Mouse (Mus musculus) intestine, embryonic 14.5 days (tissue): ENCODE results near the gene Pard3. TPM values are rescaled to one million over a fixed set of nuclear protein-coding genes. Genes with fewer than 3 reads are reported as not detected.

Experiments
- ATAC-seq: fragments of 200-750 bp; cut with Nextera tagmentation; replicated peaks from 2 replicates; pipeline ENCODE4 v1.8.0; 2017; ENCODE audit warnings: low read depth, moderate number of reproducible peaks, moderate TSS enrichment, moderate library complexity; ENCODE audit not compliant: low FRiP score, low TSS enrichment
- DNase-seq: peaks from one replicate; pipeline ENCODE4 v3.0.0-alpha.2; 2018; ENCODE audit warnings: low spot score
- H3K27ac ChIP-seq: fragments of 300-500 bp; sonication (generic); 2 replicates; pipeline ENCODE4 v1.5.1; 2014; ENCODE audit warnings: low read depth, mild to moderate bottlenecking, control low read depth
- H3K27me3 ChIP-seq: fragments of 300-500 bp; sonication (generic); replicated peaks from 2 replicates; pipeline ENCODE4 v1.6.1; 2014; ENCODE audit warnings: low read length, control low read depth; ENCODE audit not compliant: control insufficient read depth, insufficient read depth
- H3K36me3 ChIP-seq: fragments of 300-500 bp; sonication (generic); 2 replicates; pipeline ENCODE4 v1.6.1; 2014; ENCODE audit warnings: low read length, control low read depth; ENCODE audit not compliant: control insufficient read depth, insufficient read depth
- H3K4me1 ChIP-seq: fragments of 300-500 bp; sonication (generic); replicated peaks from 2 replicates; pipeline ENCODE4 v1.6.1; 2014; ENCODE audit warnings: low read length, control low read depth, mixed read lengths; ENCODE audit not compliant: control insufficient read depth, insufficient read depth
- H3K4me2 ChIP-seq: fragments of 300-500 bp; sonication (generic); 2 replicates; pipeline ENCODE4 v1.6.1; 2014; ENCODE audit warnings: low read length
- H3K4me3 ChIP-seq: fragments of 300-500 bp; sonication (generic); 2 replicates; pipeline ENCODE4 v1.5.1; 2014; ENCODE audit warnings: low read depth, low read length, control low read depth, mixed read lengths
- H3K9ac ChIP-seq: fragments of 300-500 bp; sonication (generic); 2 replicates; pipeline ENCODE4 v1.6.1; 2014; ENCODE audit warnings: mild to moderate bottlenecking, low read length
- H3K9me3 ChIP-seq: fragments of 300-500 bp; sonication (generic); 2 replicates; pipeline ENCODE4 v1.6.1; 2016; ENCODE audit warnings: low read length, control low read depth; ENCODE audit not compliant: control insufficient read depth
- WGBS: fragments of 180-500 bp; shearing (Covaris S2); extraction: QIAGEN DNeasy Blood & Tissue Kit; methylation state at CpG from one replicate; pipeline ENCODE4 v1.1.7; 2014; 5-methylcytosine and 5-hydroxymethylcytosine counted together
- polyA plus RNA-seq: library from polyadenylated mRNA; unstranded; fragments of >200 nt; fragmentation: Nextera tagmentation; extraction: Ambion mirVana; gene quantifications from 2 replicates; pipeline ENCODE4 v1.2.1, GENCODE M21; 2014

The Pard3 gene
- polyA plus RNA-seq, 1 experiment from 2014 or later: 36.6 TPM

DNA sequence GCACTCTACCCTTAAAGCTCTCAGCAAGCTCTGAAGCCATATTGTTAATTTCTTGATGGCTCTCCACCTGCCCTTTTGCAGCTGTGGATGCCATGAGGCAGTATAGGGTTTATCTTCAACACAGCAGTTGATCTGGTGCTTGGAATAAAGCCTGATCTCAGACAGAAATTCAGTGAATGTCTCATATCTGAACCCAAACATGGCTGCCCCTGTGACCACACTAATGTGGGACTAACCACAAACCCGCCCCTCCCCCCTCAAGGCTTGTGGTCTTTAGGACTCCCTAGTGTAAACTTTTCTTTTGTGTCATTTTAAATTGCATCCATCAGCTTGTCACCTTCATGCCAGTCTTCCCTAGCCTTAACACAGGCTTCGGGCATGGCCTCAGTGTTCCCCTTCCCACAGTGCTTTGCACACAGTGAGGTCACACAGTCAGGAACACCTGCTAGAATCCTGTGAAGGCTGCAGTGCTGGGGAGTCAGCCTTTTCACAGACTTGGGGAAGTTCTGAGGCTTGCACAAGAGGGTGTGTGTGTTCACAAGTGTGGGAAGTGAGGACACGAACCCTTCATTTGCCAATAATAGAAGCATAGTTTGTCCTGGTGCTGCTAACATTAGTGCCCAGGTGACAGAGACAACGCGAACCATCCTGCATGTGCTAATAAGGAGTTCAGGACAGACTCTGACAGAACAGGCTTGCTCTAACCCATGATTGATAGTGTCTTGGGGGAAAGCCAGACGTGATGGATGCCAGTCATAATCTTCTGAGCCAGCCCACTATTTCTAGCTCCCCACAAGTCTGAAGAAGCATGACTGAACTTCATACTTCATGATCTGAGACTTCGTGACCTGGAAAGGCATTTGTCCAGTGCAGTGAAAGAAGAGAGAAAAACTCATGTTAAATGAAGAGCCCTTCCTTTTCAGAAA lies 451.4 kb downstream of the Pard3 start:
- no peak for ATAC-seq
- no peak overlapping the region for H3K4me2 ChIP-seq
- H3K4me3 ChIP-seq: no peak overlapping the region
- no peak overlapping the region for H3K9ac ChIP-seq
- H3K9me3 ChIP-seq: no peaks in the 10 kb centered on the region
- DNase-seq: no peak
- no peaks in the 10 kb centered on the region for H3K27me3 ChIP-seq
- peaks cover 13% of the 10 kb centered on the region; the same call in 1 of the 2 replicates for H3K4me1 ChIP-seq
- 60% methylated on average over 7 of the region's 7 CpGs for whole genome bisulfite sequencing
- no peak overlapping the region; the same call in 1 of the 2 replicates for H3K27ac ChIP-seq
- H3K36me3 ChIP-seq: no peaks in the 10 kb centered on the region

DNA sequence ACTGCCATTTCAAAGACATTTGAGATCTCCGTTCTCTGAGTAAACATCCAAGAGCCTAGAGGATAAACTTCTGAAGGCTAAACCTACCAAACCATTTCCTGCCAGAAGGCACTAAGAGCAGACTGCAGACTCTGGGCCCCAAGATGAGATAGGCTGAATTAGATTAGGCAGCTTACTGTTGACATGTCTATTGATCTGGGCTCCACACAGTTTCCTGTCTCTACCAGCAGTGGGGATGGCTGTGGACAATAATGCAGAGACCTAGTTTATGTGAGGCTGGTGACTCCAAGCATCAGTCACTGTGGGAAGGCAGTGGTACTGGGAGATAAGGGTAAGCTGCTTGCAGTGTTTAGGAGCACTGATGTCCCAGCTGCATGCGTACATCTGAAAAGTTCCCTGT lies 452.4 kb downstream of the Pard3 start:
- Histone ChIP-seq H3K27me3 (no peaks in the 10 kb centered on the region), H3K9ac (no peak overlapping the region), H3K4me2 (no peak overlapping the region), H3K4me1 (peaks cover 13% of the 10 kb centered on the region; the same call in 1 of the 2 replicates), H3K4me3 (no peak overlapping the region), H3K36me3 (no peaks in the 10 kb centered on the region), H3K9me3 (no peaks in the 10 kb centered on the region), H3K27ac (no peak overlapping the region)
- ATAC-seq (peak; percentile 61; the same call in 1 of the 2 replicates), DNase-seq (no peak)
- WGBS: 38% methylated on average over 2 of the region's 2 CpGs

DNA sequence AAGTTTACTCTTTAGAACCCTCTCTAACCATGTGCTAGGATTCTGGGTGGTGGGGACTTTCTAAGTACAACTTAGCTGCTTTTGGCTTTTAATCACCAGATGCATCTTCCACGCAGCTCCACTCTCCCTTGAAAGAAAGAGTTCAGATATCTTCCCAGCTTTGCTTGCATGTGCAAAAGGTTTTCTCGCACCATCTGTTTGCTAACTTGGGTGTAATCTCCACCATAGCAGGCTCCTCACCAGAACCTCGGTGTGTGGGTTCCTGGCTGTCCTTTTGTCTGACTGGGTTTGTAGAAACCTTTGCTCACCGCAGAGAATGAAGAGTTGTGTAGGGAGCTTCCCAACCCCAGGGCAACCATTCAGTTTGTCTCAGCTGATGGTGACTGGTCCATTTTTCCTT lies 462.0 kb downstream of the Pard3 start:
- H3K4me2 ChIP-seq: no peak overlapping the region
- H3K36me3 ChIP-seq: no peaks in the 10 kb centered on the region
- H3K27ac ChIP-seq: no peak overlapping the region
- H3K27me3 ChIP-seq: no peaks in the 10 kb centered on the region
- no peak overlapping the region for H3K9ac ChIP-seq
- ATAC-seq (no peak), DNase-seq (no peak)
- H3K4me1 ChIP-seq: no peaks in the 10 kb centered on the region
- no peak overlapping the region for H3K4me3 ChIP-seq
- H3K9me3 ChIP-seq: no peaks in the 10 kb centered on the region
- 85% methylated on average over 4 of the region's 4 CpGs for WGBS

DNA sequence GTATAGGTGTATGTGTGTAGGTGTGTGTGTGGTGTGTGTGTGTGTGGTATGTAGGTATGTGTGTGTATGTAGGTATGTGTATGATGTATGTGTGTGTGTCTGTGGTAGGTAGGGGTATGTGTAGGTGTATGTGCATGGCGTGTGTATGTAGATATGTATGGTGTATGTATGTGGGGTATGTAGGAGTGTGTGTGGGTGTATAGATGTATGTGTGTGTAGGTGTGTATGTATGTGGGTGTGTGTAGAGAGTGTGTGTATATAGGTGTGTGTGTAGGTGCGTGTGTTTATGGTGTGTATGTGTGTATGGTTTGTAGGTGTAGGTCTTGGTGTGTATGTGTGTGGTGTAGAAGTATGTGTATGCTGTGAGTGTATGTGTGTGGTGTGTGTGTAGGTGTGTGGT lies 464.6 kb downstream of the Pard3 start:
- Histone ChIP-seq H3K27ac (no peak overlapping the region), H3K4me2 (no peak overlapping the region), H3K4me3 (no peak overlapping the region), H3K27me3 (no peaks in the 10 kb centered on the region), H3K9me3 (no peaks in the 10 kb centered on the region), H3K9ac (no peak overlapping the region), H3K36me3 (no peaks in the 10 kb centered on the region), H3K4me1 (no peaks in the 10 kb centered on the region)
- DNase-seq (no peak), ATAC-seq (no peak)
- WGBS: 95% methylated on average over 2 of the region's 2 CpGs

DNA sequence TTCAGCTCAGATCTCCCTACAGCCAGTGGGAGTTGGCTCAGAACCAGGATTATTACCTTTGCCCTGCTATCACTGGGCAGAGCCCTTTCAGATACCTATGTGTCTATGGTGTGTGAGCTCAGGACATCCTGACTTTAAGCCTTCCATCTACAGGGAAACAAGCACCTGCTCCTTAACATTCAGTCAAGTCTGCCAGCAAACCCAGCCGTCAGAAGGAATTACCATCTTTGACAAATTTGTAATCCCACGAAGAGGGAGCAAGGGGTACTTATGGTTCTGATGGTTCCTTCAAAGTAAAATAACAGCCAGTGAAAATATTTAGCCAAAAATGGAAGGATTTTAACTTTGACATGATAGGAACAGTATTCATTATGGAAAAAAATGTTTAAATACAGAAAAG lies 466.1 kb downstream of the Pard3 start:
- 87% methylated on average over 2 of the region's 2 CpGs for WGBS
- DNase-seq: no peak
- Histone ChIP-seq H3K9me3 (no peaks in the 10 kb centered on the region), H3K9ac (no peak overlapping the region), H3K27me3 (no peaks in the 10 kb centered on the region), H3K36me3 (no peaks in the 10 kb centered on the region), H3K4me1 (no peaks in the 10 kb centered on the region), H3K4me2 (no peak overlapping the region), H3K4me3 (no peak overlapping the region), H3K27ac (no peak overlapping the region)
- no peak for ATAC-seq

DNA sequence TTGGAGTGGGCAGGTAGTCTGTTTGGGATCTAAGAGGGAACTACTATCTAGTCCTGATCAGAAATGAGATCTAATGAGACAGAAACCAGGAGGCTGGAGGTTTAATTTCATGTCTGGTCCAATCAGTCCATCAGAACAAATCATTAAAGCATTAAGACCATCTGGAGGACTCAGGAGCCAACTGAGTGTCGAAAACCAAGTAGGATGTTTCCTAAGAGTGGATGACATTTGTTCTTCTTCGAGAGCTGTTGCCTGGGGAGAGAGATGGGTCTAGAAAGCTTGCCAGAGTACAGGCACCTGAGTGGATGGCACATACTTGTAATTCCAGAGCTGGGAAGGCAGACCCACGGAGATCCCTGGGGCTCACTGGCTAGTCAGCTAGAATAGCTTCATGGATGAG lies 468.2 kb downstream of the Pard3 start:
- 75% methylated on average over 3 of the region's 3 CpGs for WGBS
- no peak overlapping the region for H3K27ac ChIP-seq

DNA sequence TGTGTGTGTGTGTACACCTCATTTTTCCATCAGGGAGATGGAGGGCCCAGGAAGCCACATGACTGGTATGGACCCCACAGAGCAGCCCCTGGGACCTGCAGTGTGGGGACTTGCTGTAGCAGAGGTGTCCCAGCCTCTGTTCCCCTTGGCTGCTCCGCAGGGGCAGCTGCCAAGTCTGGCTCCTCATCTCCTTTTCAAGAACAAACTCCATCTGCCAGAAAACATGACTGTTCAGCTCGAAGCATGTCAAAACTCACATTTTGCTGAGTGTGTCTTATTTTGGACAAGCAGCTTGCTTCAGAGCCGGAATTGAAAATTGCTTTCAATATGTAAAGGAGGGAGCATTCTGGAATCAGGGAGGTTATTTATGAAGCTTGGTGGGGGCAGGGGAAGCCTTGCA lies 471.1 kb downstream of the Pard3 start:
- H3K36me3 ChIP-seq: no peaks in the 10 kb centered on the region
- ATAC-seq (no peak), DNase-seq (no peak)
- H3K27me3 ChIP-seq: no peaks in the 10 kb centered on the region
- H3K9ac ChIP-seq: no peak overlapping the region
- WGBS: 66% methylated on average over 3 of the region's 3 CpGs
- no peaks in the 10 kb centered on the region for H3K4me1 ChIP-seq
- H3K4me2 ChIP-seq: no peak overlapping the region
- H3K27ac ChIP-seq: no peak overlapping the region
- no peaks in the 10 kb centered on the region for H3K9me3 ChIP-seq
- H3K4me3 ChIP-seq: no peak overlapping the region

More for the DNA sequence above, 468.2 kb downstream of the Pard3 start:
- Histone ChIP-seq H3K36me3 (no peaks in the 10 kb centered on the region), H3K27me3 (no peaks in the 10 kb centered on the region), H3K4me3 (no peak overlapping the region), H3K4me1 (no peaks in the 10 kb centered on the region), H3K9me3 (no peaks in the 10 kb centered on the region), H3K9ac (no peak overlapping the region), H3K4me2 (no peak overlapping the region)
- DNase-seq: no peak
- ATAC-seq: no peak

DNA sequence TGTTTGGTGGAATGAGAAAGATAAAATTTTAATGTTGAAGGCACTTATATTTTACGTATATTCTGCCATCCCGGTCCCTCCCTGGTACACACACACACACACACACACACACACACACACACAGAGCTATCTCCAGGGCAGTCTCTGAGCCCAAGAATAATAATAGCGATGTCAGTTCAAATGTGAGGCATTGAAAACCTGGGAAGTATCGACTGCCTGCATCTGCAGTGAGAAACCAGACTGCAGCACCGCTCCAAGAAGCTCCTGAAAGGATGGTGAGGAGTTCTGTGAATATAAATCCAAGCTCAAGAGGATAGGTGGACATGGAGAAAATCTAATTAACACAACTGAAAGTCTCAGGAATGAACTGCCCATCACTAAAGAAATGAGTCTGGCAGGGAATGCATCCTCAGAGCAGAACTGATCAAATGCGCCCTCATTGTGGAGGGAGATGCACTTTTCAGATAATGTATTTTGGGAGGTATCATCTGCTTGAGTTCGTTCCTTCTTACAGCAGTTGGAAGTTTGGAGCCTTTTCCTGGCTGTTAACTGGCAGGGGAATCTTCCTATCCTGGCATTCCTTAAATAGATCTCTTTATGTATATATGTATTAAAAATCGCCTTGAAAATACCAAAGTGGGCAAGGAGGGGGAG lies 471.6 kb downstream of the Pard3 start:
- 79% methylated on average over 8 of the region's 8 CpGs for WGBS
- H3K27ac ChIP-seq: no peak overlapping the region
- no peaks in the 10 kb centered on the region for H3K4me1 ChIP-seq
- DNase-seq (no peak), ATAC-seq (no peak)
- no peak overlapping the region for H3K9ac ChIP-seq
- H3K9me3 ChIP-seq: no peaks in the 10 kb centered on the region
- no peak overlapping the region for H3K4me3 ChIP-seq
- no peaks in the 10 kb centered on the region for H3K36me3 ChIP-seq
- no peak overlapping the region for H3K4me2 ChIP-seq
- H3K27me3 ChIP-seq: no peaks in the 10 kb centered on the region
